Mouse (Mus musculus) embryonic facial prominence, embryonic 14.5 days (tissue): ENCODE results near the gene Hoxd11. TPM values are rescaled to one million over a fixed set of nuclear protein-coding genes. Genes with fewer than 3 reads are reported as not detected.
A peak's percentile ranks its signal among the peaks of the same experiment; 100 is the strongest.

Experiments
- ATAC-seq: fragments of 200-750 bp; cut with Nextera tagmentation; 2 replicates; pipeline ENCODE4 v1.8.0; 2017; ENCODE audit warnings: low read depth, moderate number of reproducible peaks, moderate TSS enrichment
- DNase-seq: peaks from one replicate; pipeline ENCODE4 v3.0.0-alpha.2; 2015; ENCODE audit warnings: low spot score
- H3K27ac ChIP-seq: fragments of 300-500 bp; sonication (generic); replicated peaks from 2 replicates; pipeline ENCODE4 v1.5.1; 2014; ENCODE audit warnings: low read depth, mild to moderate bottlenecking, low read length, moderate library complexity
- H3K27me3 ChIP-seq: fragments of 300-500 bp; sonication (generic); replicated peaks from 2 replicates; pipeline ENCODE4 v1.6.1; 2014; ENCODE audit warnings: low read length; ENCODE audit not compliant: control insufficient read depth, insufficient read depth
- H3K36me3 ChIP-seq: fragments of 300-500 bp; sonication (generic); 2 replicates; pipeline ENCODE4 v1.6.1; 2014; ENCODE audit warnings: low read length, mixed read lengths; ENCODE audit not compliant: control insufficient read depth, insufficient read depth
- H3K4me1 ChIP-seq: fragments of 300-500 bp; sonication (generic); 2 replicates; pipeline ENCODE4 v1.6.1; 2014; ENCODE audit warnings: antibody characterized with exemption, low read length; ENCODE audit not compliant: control insufficient read depth, insufficient read depth
- H3K4me2 ChIP-seq: fragments of 300-500 bp; sonication (generic); 2 replicates; pipeline ENCODE4 v1.6.1; 2014; ENCODE audit warnings: low read depth, mild to moderate bottlenecking, low read length, moderate library complexity, mixed read lengths
- H3K4me3 ChIP-seq: fragments of 300-500 bp; sonication (generic); 2 replicates; pipeline ENCODE4 v1.5.1; 2014; ENCODE audit warnings: low read depth, mild to moderate bottlenecking, low read length
- H3K9ac ChIP-seq: fragments of 300-500 bp; sonication (generic); 2 replicates; pipeline ENCODE4 v1.6.1; 2014; ENCODE audit warnings: low read depth, mild to moderate bottlenecking, low read length, moderate library complexity, mixed read lengths
- H3K9me3 ChIP-seq: fragments of 300-500 bp; sonication (generic); 2 replicates; pipeline ENCODE4 v1.6.1; 2016; ENCODE audit warnings: low read length; ENCODE audit not compliant: control insufficient read depth
- WGBS: fragments of 180-500 bp; shearing (Covaris S2); extraction: QIAGEN DNeasy Blood & Tissue Kit; methylation state at CpG from one replicate; pipeline ENCODE4 v1.1.7; 2014; 5-methylcytosine and 5-hydroxymethylcytosine counted together
- polyA plus RNA-seq: library from polyadenylated mRNA; unstranded; fragments of >200 nt; fragmentation: Nextera tagmentation; extraction: Ambion mirVana; gene quantifications from 2 replicates; pipeline ENCODE4 v1.2.1, GENCODE M21; 2014

The Hoxd11 gene
- polyA plus RNA-seq, 1 experiment from 2014 or later, result not detected

GRCm38 (mm10) chr2:74730331-74730730 is 51.0 kb downstream of the Hoxd11 start:
- no peak for ATAC-seq
- no peak for DNase-seq
- H3K36me3 ChIP-seq, result no peaks in the 10 kb centered on the region
- no peak overlapping the region for H3K9ac ChIP-seq
- WGBS, result 6% methylated on average over 8 of the region's 8 CpGs
- no peak overlapping the region for H3K4me3 ChIP-seq
- H3K27me3 ChIP-seq, result peaks cover 97% of the 10 kb centered on the region
- H3K9me3 ChIP-seq, result no peaks in the 10 kb centered on the region
- no peak overlapping the region for H3K4me2 ChIP-seq
- 0 out of 2 replicates have a peak, but pooled peaks cover 4% of the 10 kb centered on the region for H3K4me1 ChIP-seq
- H3K27ac ChIP-seq, result no peak overlapping the region

- peaks cover 4% of the 10 kb centered on the region; the same call in 1 of the 2 replicates for H3K4me1 ChIP-seq
- H3K27ac ChIP-seq, result no peak overlapping the region
- no peak overlapping the region for H3K4me3 ChIP-seq
- H3K27me3 ChIP-seq, result peaks cover 97% of the 10 kb centered on the region
- no peak overlapping the region; the same call in 1 of the 2 replicates for H3K4me2 ChIP-seq
- DNase-seq (no peak), ATAC-seq (no peak)
- H3K9me3 ChIP-seq, result no peaks in the 10 kb centered on the region
- no peak overlapping the region for H3K9ac ChIP-seq
- H3K36me3 ChIP-seq, result no peaks in the 10 kb centered on the region
Measured at GRCm38 (mm10) chr2:74731055-74731454, 51.7 kb downstream of the Hoxd11 start.

GRCm38 (mm10) chr2:74731799-74732512 is 52.6 kb downstream of the Hoxd11 start:
- Histone ChIP-seq H3K27me3 (peaks cover 97% of the 10 kb centered on the region), H3K4me3 (peak overlapping the region; percentile 28; the same call in 1 of the 2 replicates), H3K4me1 (peaks cover 1% of the 10 kb centered on the region; the same call in 1 of the 2 replicates), H3K9me3 (no peaks in the 10 kb centered on the region), H3K4me2 (peak overlapping the region; percentile 46; the same call in 1 of the 2 replicates), H3K9ac (no peak overlapping the region), H3K36me3 (no peaks in the 10 kb centered on the region), H3K27ac (no peak overlapping the region)
- no peak for DNase-seq
- ATAC-seq, result no peak
- WGBS, result 5% methylated on average over 9 of the region's 9 CpGs

GRCm38 (mm10) chr2:74732513-74733316 is 53.4 kb downstream of the Hoxd11 start:
- peaks cover 97% of the 10 kb centered on the region for H3K27me3 ChIP-seq
- H3K4me1 ChIP-seq, result no peaks in the 10 kb centered on the region; the same call in 1 of the 2 replicates
- peak overlapping the region; percentile 19; the same call in 1 of the 2 replicates for H3K9ac ChIP-seq
- no peaks in the 10 kb centered on the region for H3K36me3 ChIP-seq
- peak overlapping the region; percentile 46 for H3K4me2 ChIP-seq
- no peak for ATAC-seq
- DNase-seq, result no peak
- H3K4me3 ChIP-seq, result peak overlapping the region; percentile 28
- H3K9me3 ChIP-seq, result no peaks in the 10 kb centered on the region
- no peak overlapping the region; the same call in none of the 2 replicates for H3K27ac ChIP-seq
- WGBS, result under 1% methylated on average over 52 of the region's 52 CpGs

GRCm38 (mm10) chr2:74733317-74733661 is 53.9 kb downstream of the Hoxd11 start:
- peak overlapping the region; percentile 46 for H3K4me2 ChIP-seq
- no peaks in the 10 kb centered on the region for H3K36me3 ChIP-seq
- peaks cover 97% of the 10 kb centered on the region for H3K27me3 ChIP-seq
- DNase-seq (no peak), ATAC-seq (no peak)
- peak overlapping the region; percentile 19; the same call in 1 of the 2 replicates for H3K9ac ChIP-seq
- 1% methylated on average over 16 of the region's 16 CpGs for WGBS
- no peak overlapping the region; the same call in 1 of the 2 replicates for H3K27ac ChIP-seq
- H3K9me3 ChIP-seq, result no peaks in the 10 kb centered on the region
- H3K4me1 ChIP-seq, result no peaks in the 10 kb centered on the region; the same call in 1 of the 2 replicates
- H3K4me3 ChIP-seq, result peak overlapping the region; percentile 28

- DNase-seq (no peak), ATAC-seq (no peak)
- Histone ChIP-seq H3K9ac (no peak overlapping the region), H3K27ac (no peak overlapping the region), H3K27me3 (peaks cover 97% of the 10 kb centered on the region), H3K36me3 (no peaks in the 10 kb centered on the region), H3K4me1 (no peaks in the 10 kb centered on the region; the same call in 1 of the 2 replicates), H3K9me3 (no peaks in the 10 kb centered on the region), H3K4me2 (peak overlapping the region; percentile 46; the same call in 1 of the 2 replicates), H3K4me3 (0 out of 2 replicates have a peak overlapping the region, but pooled peaks have one; percentile 28)
- WGBS, result 2% methylated on average over 6 of the region's 6 CpGs
Measured at GRCm38 (mm10) chr2:74733765-74734164, 54.4 kb downstream of the Hoxd11 start.

- Histone ChIP-seq H3K9me3 (no peaks in the 10 kb centered on the region), H3K4me1 (no peaks in the 10 kb centered on the region; the same call in 1 of the 2 replicates), H3K27ac (peak overlapping the region; percentile 39; the same call in 1 of the 2 replicates), H3K36me3 (no peaks in the 10 kb centered on the region), H3K27me3 (peaks cover 97% of the 10 kb centered on the region), H3K9ac (no peak overlapping the region), H3K4me2 (peak overlapping the region; percentile 46; the same call in 1 of the 2 replicates), H3K4me3 (no peak overlapping the region; the same call in none of the 2 replicates)
- ATAC-seq (no peak), DNase-seq (no peak)
- 1% methylated on average over 13 of the region's 13 CpGs for WGBS
Measured at GRCm38 (mm10) chr2:74734451-74734850, 55.1 kb downstream of the Hoxd11 start.

GRCm38 (mm10) chr2:74734996-74735811 is 55.8 kb downstream of the Hoxd11 start:
- Histone ChIP-seq H3K36me3 (no peaks in the 10 kb centered on the region), H3K9me3 (no peaks in the 10 kb centered on the region), H3K4me1 (no peaks in the 10 kb centered on the region; the same call in 1 of the 2 replicates), H3K9ac (peak overlapping the region; percentile 42; the same call in 1 of the 2 replicates), H3K27ac (no peak overlapping the region; the same call in 1 of the 2 replicates), H3K4me2 (peak overlapping the region; percentile 46), H3K4me3 (peak overlapping the region; percentile 29; the same call in 1 of the 2 replicates), H3K27me3 (peaks cover 98% of the 10 kb centered on the region)
- ATAC-seq, result no peak
- 3% methylated on average over 27 of the region's 27 CpGs for WGBS
- DNase-seq, result no peak
